Mouse (Mus musculus): ENCODE measurements at regions not wholly inside any gene's neighbourhood (a gene's known extent, or its start where the extent isn't known, plus 50 kb on each side); places are given as distances from the start of the nearest gene placed in this dataset.

DNA sequence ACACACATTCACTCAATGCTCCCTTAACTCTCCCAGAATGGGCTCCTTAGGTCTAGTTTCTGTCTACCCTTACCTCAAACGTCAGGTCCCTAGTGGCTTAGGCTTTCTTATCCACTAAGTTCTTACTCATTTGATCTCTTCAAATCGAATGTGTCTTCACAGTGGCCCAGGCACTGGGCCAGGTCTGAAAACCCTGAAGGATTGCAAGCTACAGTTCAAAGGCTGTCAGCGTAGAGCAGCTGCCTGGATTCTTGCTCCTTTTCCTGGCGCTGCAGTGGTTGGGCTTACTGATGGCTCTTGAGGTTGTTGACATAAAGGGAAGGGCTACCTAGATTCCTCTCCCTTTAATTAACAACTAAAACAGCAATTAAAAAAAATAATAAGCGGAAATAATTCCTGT, 103.0 kb downstream of the Ankrd50 start:
- no peak for DNase-seq
- Histone ChIP-seq H3K4me2 (ENCODE audit: low read depth, low read length) (no peak overlapping the region), H3K27ac (ENCODE audit: low read depth) (no peak overlapping the region), H3K4me3 (ENCODE audit: low read depth, low read length) (no peak overlapping the region), H3K36me3 (replicated peaks; ENCODE audit: insufficient read depth, low read length) (no peaks in the 10 kb centered on the region), H3K9me3 (ENCODE audit: low read length) (no peaks in the 10 kb centered on the region), H3K9ac (replicated peaks) (no peak overlapping the region), H3K27me3 (ENCODE audit: insufficient read depth, low read length) (no peaks in the 10 kb centered on the region), H3K4me1 (ENCODE audit: insufficient read depth) (no peaks in the 10 kb centered on the region)
- TF ChIP-seq CTCF (IDR thresholded peaks at IDR 0.05; ENCODE audit: low read depth): no peak
- TF ChIP-seq EP300 (IDR thresholded peaks at IDR 0.05; ENCODE audit: low read depth): no peak
- WGBS (ENCODE audit: insufficient replicate concordance): 68% methylated on average over 5 of the region's 5 CpGs
- ATAC-seq: no peak

DNA sequence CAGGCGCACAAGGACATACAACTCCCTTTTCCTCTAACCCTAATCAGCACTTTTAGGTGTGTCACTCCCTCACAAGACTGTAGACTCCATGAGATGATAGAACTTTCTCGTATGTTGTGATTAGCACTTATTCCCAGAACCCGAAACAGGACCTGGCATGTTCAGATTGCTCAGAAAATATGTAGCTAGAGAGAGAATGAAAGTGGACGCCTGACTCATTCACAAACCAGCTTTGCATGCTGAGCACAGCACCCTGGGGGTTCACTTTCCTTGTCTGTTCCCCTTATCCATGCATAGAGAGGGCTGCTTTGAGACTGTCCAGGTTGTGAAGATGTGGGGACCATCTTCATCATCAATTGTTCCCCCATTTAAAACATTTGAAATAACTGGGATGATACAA, 111.0 kb downstream of the Ankrd50 start:
- DNase-seq (no peak), ATAC-seq (no peak)
- H3K27me3 ChIP-seq (ENCODE audit: insufficient read depth, low read length): no peaks in the 10 kb centered on the region
- no peaks in the 10 kb centered on the region for H3K4me1 ChIP-seq (ENCODE audit: insufficient read depth)
- H3K9me3 ChIP-seq (ENCODE audit: low read length): no peaks in the 10 kb centered on the region
- no peak overlapping the region for H3K4me2 ChIP-seq (ENCODE audit: low read depth, low read length)
- 61% methylated on average over 4 of the region's 4 CpGs for WGBS (ENCODE audit: insufficient replicate concordance)
- H3K9ac ChIP-seq (replicated peaks): no peak overlapping the region
- H3K4me3 ChIP-seq (ENCODE audit: low read depth, low read length): no peak overlapping the region
- H3K36me3 ChIP-seq (replicated peaks; ENCODE audit: insufficient read depth, low read length): no peaks in the 10 kb centered on the region
- no peak for TF ChIP-seq EP300 (IDR thresholded peaks at IDR 0.05; ENCODE audit: low read depth)
- no peak for TF ChIP-seq CTCF (IDR thresholded peaks at IDR 0.05; ENCODE audit: low read depth)
- H3K27ac ChIP-seq (ENCODE audit: low read depth): no peak overlapping the region

DNA sequence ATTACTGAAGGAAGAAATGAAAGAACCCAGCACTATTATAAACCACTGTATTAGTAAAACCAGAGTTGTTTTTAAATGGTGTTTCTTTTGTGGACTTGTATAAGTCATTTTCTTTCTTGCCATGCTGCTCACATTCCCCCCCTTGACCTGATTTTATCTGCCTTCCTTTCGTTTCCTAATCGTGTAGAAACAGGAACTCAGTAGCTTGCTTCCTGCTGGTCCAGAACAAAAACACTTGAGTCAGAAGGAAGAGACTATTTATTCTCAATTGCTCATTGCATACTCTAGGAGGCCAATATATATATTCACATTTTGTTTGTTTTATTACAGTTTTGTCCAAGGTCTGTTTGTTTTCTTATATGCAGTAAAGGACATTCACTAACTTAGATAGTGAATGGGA, 112.9 kb downstream of the Ankrd50 start:
- Histone ChIP-seq H3K9me3 (ENCODE audit: low read length) (no peaks in the 10 kb centered on the region), H3K4me2 (ENCODE audit: low read depth, low read length) (no peak overlapping the region), H3K27me3 (ENCODE audit: insufficient read depth, low read length) (no peaks in the 10 kb centered on the region), H3K4me3 (ENCODE audit: low read depth, low read length) (no peak overlapping the region), H3K9ac (replicated peaks) (no peak overlapping the region), H3K4me1 (ENCODE audit: insufficient read depth) (no peaks in the 10 kb centered on the region), H3K36me3 (replicated peaks; ENCODE audit: insufficient read depth, low read length) (no peaks in the 10 kb centered on the region), H3K27ac (ENCODE audit: low read depth) (no peak overlapping the region)
- no peak for DNase-seq
- 24% methylated on average over 2 of the region's 2 CpGs for WGBS (ENCODE audit: insufficient replicate concordance)
- no peak for ATAC-seq
- TF ChIP-seq EP300 (IDR thresholded peaks at IDR 0.05; ENCODE audit: low read depth) (0 out of 2 replicates have a peak, but pooled peaks have one; percentile 21), CTCF (IDR thresholded peaks at IDR 0.05; ENCODE audit: low read depth) (0 out of 2 replicates have a peak, but pooled peaks have one; percentile 4)

DNA sequence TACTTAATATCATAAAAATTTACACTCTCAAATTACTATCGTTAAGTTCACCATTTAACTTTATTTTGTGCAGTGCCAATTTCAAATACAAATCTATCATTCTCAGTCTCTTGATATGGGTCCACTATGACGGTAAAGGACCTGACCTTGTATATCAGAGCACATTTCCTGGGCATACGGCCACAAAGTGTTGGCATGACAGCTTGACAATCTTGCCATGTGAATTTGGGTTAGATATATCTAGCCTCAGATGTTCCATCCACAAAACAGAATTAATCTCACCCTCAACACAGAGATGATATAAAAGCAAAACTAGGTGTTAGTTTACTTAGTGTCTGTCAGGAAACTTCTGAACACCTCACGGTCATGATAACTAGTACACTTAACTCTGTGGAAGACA, 120.8 kb downstream of the Ankrd50 start:
- H3K9ac ChIP-seq (replicated peaks): no peak overlapping the region
- 76% methylated on average over 4 of the region's 4 CpGs for WGBS (ENCODE audit: insufficient replicate concordance)
- H3K36me3 ChIP-seq (replicated peaks; ENCODE audit: insufficient read depth, low read length): no peaks in the 10 kb centered on the region
- H3K4me2 ChIP-seq (ENCODE audit: low read depth, low read length): no peak overlapping the region
- DNase-seq: no peak
- no peak overlapping the region for H3K27ac ChIP-seq (ENCODE audit: low read depth)
- H3K9me3 ChIP-seq (ENCODE audit: low read length): no peaks in the 10 kb centered on the region
- H3K4me3 ChIP-seq (ENCODE audit: low read depth, low read length): no peak overlapping the region
- no peak for TF ChIP-seq CTCF (IDR thresholded peaks at IDR 0.05; ENCODE audit: low read depth)
- no peak for ATAC-seq
- no peaks in the 10 kb centered on the region for H3K27me3 ChIP-seq (ENCODE audit: insufficient read depth, low read length)
- H3K4me1 ChIP-seq (ENCODE audit: insufficient read depth): no peaks in the 10 kb centered on the region

DNA sequence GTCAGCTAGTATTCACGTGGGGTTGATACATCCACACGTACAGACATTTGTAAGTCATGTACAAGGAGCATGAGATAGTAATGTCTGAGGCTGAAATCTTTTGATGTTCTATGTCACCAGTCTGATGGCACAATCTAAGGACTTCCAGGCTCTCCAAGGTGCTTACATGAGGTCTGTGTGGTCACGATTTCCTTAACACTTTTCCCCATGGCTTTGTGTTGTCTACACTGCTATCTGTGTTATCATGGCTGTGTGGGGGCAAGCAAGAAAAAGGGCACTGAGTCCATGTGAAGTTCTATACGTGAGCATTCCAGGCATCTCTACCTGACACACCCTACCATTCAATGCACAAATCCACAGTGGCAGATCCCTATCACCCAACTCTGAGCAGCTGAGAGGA, 123.2 kb downstream of the Ankrd50 start:
- Histone ChIP-seq H3K9ac (replicated peaks) (no peak overlapping the region), H3K4me2 (ENCODE audit: low read depth, low read length) (no peak overlapping the region), H3K27me3 (ENCODE audit: insufficient read depth, low read length) (no peaks in the 10 kb centered on the region), H3K4me3 (ENCODE audit: low read depth, low read length) (no peak overlapping the region), H3K27ac (ENCODE audit: low read depth) (no peak overlapping the region), H3K9me3 (ENCODE audit: low read length) (no peaks in the 10 kb centered on the region), H3K4me1 (ENCODE audit: insufficient read depth) (no peaks in the 10 kb centered on the region), H3K36me3 (replicated peaks; ENCODE audit: insufficient read depth, low read length) (no peaks in the 10 kb centered on the region)
- no peak for DNase-seq
- WGBS (ENCODE audit: insufficient replicate concordance): 64% methylated on average over 4 of the region's 4 CpGs
- no peak for TF ChIP-seq EP300 (IDR thresholded peaks at IDR 0.05; ENCODE audit: low read depth)
- no peak for TF ChIP-seq CTCF (IDR thresholded peaks at IDR 0.05; ENCODE audit: low read depth)
- no peak for ATAC-seq

DNA sequence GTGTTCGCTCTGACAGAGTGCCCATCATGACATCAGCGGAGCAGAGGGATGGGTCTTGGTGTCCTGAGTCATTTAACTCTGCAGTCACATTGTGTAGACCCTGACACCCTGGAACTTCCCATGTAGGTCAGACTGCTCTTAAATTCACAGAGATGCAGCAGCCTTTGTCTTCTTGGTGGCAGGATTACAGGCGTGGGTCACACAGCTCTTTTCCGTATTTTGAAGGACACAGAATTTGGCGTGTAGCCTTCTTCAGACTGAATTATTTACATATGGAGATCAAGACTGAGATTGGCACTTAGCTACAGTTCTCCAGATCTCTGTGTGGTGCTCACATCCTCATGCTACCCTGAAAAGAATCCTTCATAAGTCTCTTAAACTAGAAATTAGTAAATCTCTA, 123.7 kb downstream of the Ankrd50 start:
- H3K4me1 ChIP-seq (ENCODE audit: insufficient read depth): no peaks in the 10 kb centered on the region
- DNase-seq (no peak), ATAC-seq (no peak)
- no peaks in the 10 kb centered on the region for H3K36me3 ChIP-seq (replicated peaks; ENCODE audit: insufficient read depth, low read length)
- no peak overlapping the region for H3K27ac ChIP-seq (ENCODE audit: low read depth)
- WGBS (ENCODE audit: insufficient replicate concordance): 61% methylated on average over 5 of the region's 5 CpGs
- H3K9ac ChIP-seq (replicated peaks): no peak overlapping the region
- no peak overlapping the region for H3K4me2 ChIP-seq (ENCODE audit: low read depth, low read length)
- H3K9me3 ChIP-seq (ENCODE audit: low read length): no peaks in the 10 kb centered on the region
- H3K27me3 ChIP-seq (ENCODE audit: insufficient read depth, low read length): no peaks in the 10 kb centered on the region
- no peak for TF ChIP-seq CTCF (IDR thresholded peaks at IDR 0.05; ENCODE audit: low read depth)
- no peak for TF ChIP-seq EP300 (IDR thresholded peaks at IDR 0.05; ENCODE audit: low read depth)
- H3K4me3 ChIP-seq (ENCODE audit: low read depth, low read length): no peak overlapping the region

DNA sequence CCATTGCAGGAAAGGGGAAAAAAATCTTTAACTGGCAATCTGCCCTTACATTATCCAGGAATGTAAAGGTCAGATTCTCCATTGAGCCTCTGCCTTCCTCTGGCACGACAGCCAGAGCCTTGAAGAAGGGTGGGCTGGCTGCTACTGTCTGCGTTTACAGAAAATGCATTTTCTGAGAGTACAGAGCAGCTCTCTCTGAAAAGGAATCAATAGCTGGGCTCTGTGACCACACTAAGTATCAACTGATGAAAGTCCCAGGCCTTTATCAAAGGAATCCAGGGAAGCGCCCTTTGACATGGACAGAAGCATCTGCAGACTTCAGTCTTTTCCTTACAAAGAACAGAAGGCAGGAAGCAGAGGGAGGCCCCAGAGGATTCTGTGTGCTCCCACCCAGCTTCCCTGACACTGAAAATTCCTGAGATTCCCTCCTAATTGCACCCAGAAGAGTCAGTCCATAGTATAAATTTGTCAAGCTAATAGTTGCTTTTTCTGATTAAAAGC, 124.2 kb downstream of the Ankrd50 start:
- H3K4me2 ChIP-seq (ENCODE audit: low read depth, low read length): no peak overlapping the region
- no peaks in the 10 kb centered on the region for H3K27me3 ChIP-seq (ENCODE audit: insufficient read depth, low read length)
- H3K4me3 ChIP-seq (ENCODE audit: low read depth, low read length): no peak overlapping the region
- TF ChIP-seq EP300 (IDR thresholded peaks at IDR 0.05; ENCODE audit: low read depth) (no peak), CTCF (IDR thresholded peaks at IDR 0.05; ENCODE audit: low read depth) (no peak)
- no peak for ATAC-seq
- no peaks in the 10 kb centered on the region for H3K36me3 ChIP-seq (replicated peaks; ENCODE audit: insufficient read depth, low read length)
- no peak overlapping the region for H3K9ac ChIP-seq (replicated peaks)
- H3K27ac ChIP-seq (ENCODE audit: low read depth): no peak overlapping the region
- WGBS (ENCODE audit: insufficient replicate concordance): 54% methylated on average over 3 of the region's 3 CpGs
- no peak for DNase-seq
- no peaks in the 10 kb centered on the region for H3K9me3 ChIP-seq (ENCODE audit: low read length)
- no peaks in the 10 kb centered on the region for H3K4me1 ChIP-seq (ENCODE audit: insufficient read depth)
